Mouse (Mus musculus) CH12.LX (cell line): ENCODE measurements around the gene Slc15a5. TPM values are rescaled to one million over a fixed set of nuclear protein-coding genes. Genes with fewer than 3 reads are reported as not detected.

Experiments
- DNase-seq: peaks from one replicate; pipeline ENCODE4 v3.0.0-alpha.2; 2013; ENCODE audit errors: extremely low read depth
- H3K27ac ChIP-seq: 2 replicates; pipeline ENCODE4 v1.5.1; 2012; ENCODE audit warnings: low read depth, mild to moderate bottlenecking, control low read depth, moderate library complexity; ENCODE audit not compliant: insufficient read depth
- H3K27me3 ChIP-seq: replicated peaks from 2 replicates; pipeline ENCODE3; 2012; ENCODE audit warnings: inconsistent platforms
- H3K36me3 ChIP-seq, 2 experiments: replicated peaks in 1 of 2; 2 replicates each; pipeline versions ENCODE3 to v1.6.1; 2012; ENCODE audit warnings: inconsistent platforms in 1 of 2, low read length in 1 of 2, mild to moderate bottlenecking in 1 of 2, mixed read lengths in 1 of 2, moderate library complexity in 1 of 2; ENCODE audit not compliant: control insufficient read depth in 1 of 2, insufficient read depth in 1 of 2
- H3K4me1 ChIP-seq, 2 experiments: 2 replicates each; pipeline ENCODE4 v1.6.1; 2012; ENCODE audit warnings: inconsistent platforms in 1 of 2, moderate library complexity in 1 of 2; ENCODE audit not compliant: insufficient read depth in 2 of 2, control insufficient read depth in 1 of 2
- H3K4me2 ChIP-seq: 2 replicates; pipeline ENCODE4 v1.6.1; 2012; ENCODE audit warnings: low read depth, mild to moderate bottlenecking, control low read depth; ENCODE audit not compliant: poor library complexity, insufficient read depth, severe bottlenecking
- H3K4me3 ChIP-seq, 3 experiments: fragments of 150-350 bp in 1 of 3; sonication (generic) in 1 of 3; replicated peaks in 1 of 3; 2 replicates each; pipeline versions ENCODE3 to v1.5.1; 2011 to 2012; ENCODE audit warnings: low read depth in 2 of 3, low read length in 2 of 3, mild to moderate bottlenecking in 2 of 3, moderate library complexity in 2 of 3, control low read depth in 1 of 3, improper control_type of control experiment in 1 of 3, inconsistent platforms in 1 of 3, mixed read lengths in 1 of 3; ENCODE audit not compliant: poor library complexity in 1 of 3
- H3K79me2 ChIP-seq: replicated peaks from 2 replicates; pipeline ENCODE4 v1.6.1; 2012; ENCODE audit warnings: mild to moderate bottlenecking, moderate library complexity; ENCODE audit not compliant: control insufficient read depth, poor library complexity, insufficient read depth, severe bottlenecking; ENCODE audit errors: extremely low read depth
- H3K9ac ChIP-seq: 2 replicates; pipeline ENCODE4 v1.6.1; 2012; ENCODE audit warnings: low read depth, mild to moderate bottlenecking, control low read depth, moderate library complexity; ENCODE audit not compliant: insufficient read depth
- H3K9me3 ChIP-seq: replicated peaks from 2 replicates; pipeline ENCODE3; 2012; ENCODE audit warnings: low read length, inconsistent platforms, mixed read lengths
- BHLHE40 ChIP-seq: IDR thresholded peaks from 2 replicates; pipeline ENCODE4 v1.6.1; 2011; ENCODE audit warnings: mild to moderate bottlenecking, low read depth, low read length, improper control_type of control experiment
- CHD1 ChIP-seq: IDR thresholded peaks from 2 replicates; pipeline ENCODE4 v1.6.1; 2012; ENCODE audit warnings: low read depth, low read length, improper control_type of control experiment, inconsistent platforms
- ELF1 ChIP-seq: IDR thresholded peaks from 2 replicates; pipeline ENCODE4 v1.6.1; 2014; ENCODE audit warnings: low read depth, mild to moderate bottlenecking, inconsistent platforms, low read length, improper control_type of control experiment
- EP300 ChIP-seq: IDR thresholded peaks from 2 replicates; pipeline ENCODE4 v1.6.1; 2011; ENCODE audit warnings: low read length, improper control_type of control experiment
- GABPA ChIP-seq: IDR thresholded peaks from 2 replicates; pipeline ENCODE4 v1.6.1; 2012; ENCODE audit warnings: low read depth, low read length, improper control_type of control experiment, inconsistent platforms; ENCODE audit not compliant: insufficient replicate concordance
- HCFC1 ChIP-seq: IDR thresholded peaks from 2 replicates; pipeline ENCODE4 v1.6.1; 2012; ENCODE audit warnings: low read depth, mild to moderate bottlenecking, inconsistent platforms, low read length, improper control_type of control experiment
- IRF4 ChIP-seq: IDR thresholded peaks from 2 replicates; pipeline ENCODE4 v1.6.1; 2014; ENCODE audit warnings: low read depth, mild to moderate bottlenecking, inconsistent platforms, low read length, improper control_type of control experiment
- JUND ChIP-seq: conservative IDR thresholded peaks from 2 replicates; pipeline ENCODE4 v1.6.1; 2011; ENCODE audit warnings: low read depth, low read length, improper control_type of control experiment
- KAT2A ChIP-seq: IDR thresholded peaks from 2 replicates; pipeline ENCODE4 v1.6.1; 2012; ENCODE audit warnings: low read length, improper control_type of control experiment, inconsistent platforms; ENCODE audit not compliant: insufficient replicate concordance
- MAFK ChIP-seq: IDR thresholded peaks from 2 replicates; pipeline ENCODE4 v1.6.1; 2011; ENCODE audit warnings: low read length, improper control_type of control experiment; ENCODE audit not compliant: insufficient replicate concordance
- MAZ ChIP-seq: IDR thresholded peaks from 2 replicates; pipeline ENCODE4 v1.6.1; 2012; ENCODE audit warnings: low read depth, mild to moderate bottlenecking, inconsistent platforms, low read length, improper control_type of control experiment, moderate library complexity
- MEF2A ChIP-seq: IDR thresholded peaks from 2 replicates; pipeline ENCODE4 v1.6.1; 2014; ENCODE audit warnings: low read depth, mild to moderate bottlenecking, inconsistent platforms, low read length, improper control_type of control experiment, borderline replicate concordance
- MXI1 ChIP-seq: IDR thresholded peaks from 2 replicates; pipeline ENCODE4 v1.6.1; 2011; ENCODE audit warnings: mild to moderate bottlenecking, low read depth, low read length, improper control_type of control experiment
- POLR2AphosphoS2 ChIP-seq: IDR thresholded peaks from 2 replicates; pipeline ENCODE4 v1.6.1; 2011; ENCODE audit warnings: low read depth, low read length, improper control_type of control experiment
- RAD21 ChIP-seq: IDR thresholded peaks from 2 replicates; pipeline ENCODE4 v1.6.1; 2011; ENCODE audit warnings: low read depth, mild to moderate bottlenecking, low read length, improper control_type of control experiment, moderate library complexity
- SIN3A ChIP-seq: IDR thresholded peaks from 2 replicates; pipeline ENCODE4 v1.6.1; 2012; ENCODE audit warnings: low read length, improper control_type of control experiment, inconsistent platforms
- USF1 ChIP-seq: IDR thresholded peaks from 2 replicates; pipeline ENCODE4 v1.6.1; 2014; ENCODE audit warnings: low read depth, mild to moderate bottlenecking, inconsistent platforms, low read length, improper control_type of control experiment
- USF2 ChIP-seq: conservative IDR thresholded peaks from 2 replicates; pipeline ENCODE4 v1.6.1; 2011; ENCODE audit warnings: low read depth, low read length, improper control_type of control experiment
- ZC3H11A ChIP-seq: IDR thresholded peaks from 2 replicates; pipeline ENCODE4 v1.6.1; 2012; ENCODE audit warnings: low read depth, mild to moderate bottlenecking, inconsistent platforms, low read length, improper control_type of control experiment
- ZNF384 ChIP-seq: IDR thresholded peaks from 2 replicates; pipeline ENCODE4 v1.6.1; 2012; ENCODE audit warnings: low read depth, low read length, improper control_type of control experiment, inconsistent platforms
- dilution Hi-C: fragments of 300-500 bp; cut with MboI; formaldehyde crosslinking; loops from 2 replicates; pipeline ENCODE4 v1.14.3; 2020; ENCODE audit warnings: low sequenced_read_pairs; ENCODE audit not compliant: extremely low pct_unique_long_range_greater_than_20kb, extremely low pct_ligation_motif_present
- in situ Hi-C: fragments of 300-500 bp; cut with MboI; formaldehyde crosslinking; loops from 3 replicates; pipeline ENCODE4 v1.14.3; 2019; ENCODE audit warnings: low sequenced_read_pairs, low pct_ligation_motif_present, low pct_unique_long_range_greater_than_20kb, mixed read lengths
- polyA plus RNA-seq: library from polyadenylated mRNA; unstranded; fragments of >175 nt; gene quantifications from 2 replicates; pipeline ENCODE4 v1.2.1, GENCODE M21; 2012; ENCODE audit warnings: low read depth; ENCODE audit not compliant: insufficient read length
- total RNA-seq, 2 experiments: library from RNA; depleted of rRNA; stranded (reverse); fragments of 300-350 nt in 1 of 2; fragments of >200 nt in 1 of 2; gene quantifications; 2 replicates each; pipeline ENCODE4 v1.2.3; 2012 to 2014

The Slc15a5 gene
- total and polyA plus RNA-seq, 3 experiments: not detected

- TF ChIP-seq ZC3H11A (no peak), ZNF384 (no peak), BHLHE40 (no peak), GABPA (no peak), EP300 (no peak), MEF2A (no peak), SIN3A (no peak), IRF4 (no peak), HCFC1 (no peak)
- H3K4me2 ChIP-seq: no peak overlapping the region
- no peaks in the 10 kb centered on the region for H3K27me3 ChIP-seq
- H3K9ac ChIP-seq: no peak overlapping the region
- H3K27ac ChIP-seq: no peak overlapping the region
- no peaks in the 10 kb centered on the region for H3K36me3 ChIP-seq
- no peaks in the 10 kb centered on the region for H3K79me2 ChIP-seq
- dilution Hi-C loops: no loop called here
- no peak overlapping the region for H3K4me3 ChIP-seq
- peaks cover 64% of the 10 kb centered on the region for H3K9me3 ChIP-seq
- H3K4me1 ChIP-seq: no peaks in the 10 kb centered on the region
- no peak for DNase-seq
- in situ Hi-C loops: no loop called here
Observed at GRCm38 (mm10) chr6:138016898-138017297, 62.8 kb downstream of the Slc15a5 start.

GRCm38 (mm10) chr6:138014976-138015674, 64.6 kb downstream of the Slc15a5 start:
- DNase-seq: no peak
- no peak overlapping the region for H3K9ac ChIP-seq
- H3K79me2 ChIP-seq: no peaks in the 10 kb centered on the region
- no peak overlapping the region for H3K27ac ChIP-seq
- dilution Hi-C loops: no loop called here
- TF ChIP-seq EP300 (no peak), CHD1 (no peak), MAFK (no peak)
- TF ChIP-seq, all 38 proteins: peak for 0
- Histone ChIP-seq H3K9me3 (peaks cover 55% of the 10 kb centered on the region), H3K4me1 (no peaks in the 10 kb centered on the region), H3K27me3 (no peaks in the 10 kb centered on the region), H3K4me3 (no peak overlapping the region), H3K4me2 (no peak overlapping the region), H3K36me3 (no peaks in the 10 kb centered on the region)
- in situ Hi-C loops: no loop called here

- Histone ChIP-seq H3K36me3 (no peaks in the 10 kb centered on the region), H3K4me2 (no peak overlapping the region), H3K27me3 (no peaks in the 10 kb centered on the region), H3K4me3 (no peak overlapping the region), H3K79me2 (no peaks in the 10 kb centered on the region), H3K4me1 (no peaks in the 10 kb centered on the region), H3K9ac (no peak overlapping the region), H3K9me3 (peaks cover 66% of the 10 kb centered on the region), H3K27ac (no peak overlapping the region)
- no peak for DNase-seq
- in situ Hi-C loops (no loop called here), dilution Hi-C loops (no loop called here)
- TF ChIP-seq ZNF384: no peak
- TF ChIP-seq SIN3A: no peak
- no peak for TF ChIP-seq USF1
- TF ChIP-seq MXI1: no peak
- TF ChIP-seq RAD21: no peak
- no peak for TF ChIP-seq ELF1
- TF ChIP-seq MAZ: no peak
- TF ChIP-seq POLR2AphosphoS2: no peak
- no peak for TF ChIP-seq USF2
- TF ChIP-seq KAT2A: no peak
- TF ChIP-seq JUND: no peak
- no peak for TF ChIP-seq CHD1
Observed at GRCm38 (mm10) chr6:138011955-138012354, 67.8 kb downstream of the Slc15a5 start.
